Mouse (Mus musculus): Measurements from ENCODE around the gene Samd8.

Gene Samd8

DNA sequence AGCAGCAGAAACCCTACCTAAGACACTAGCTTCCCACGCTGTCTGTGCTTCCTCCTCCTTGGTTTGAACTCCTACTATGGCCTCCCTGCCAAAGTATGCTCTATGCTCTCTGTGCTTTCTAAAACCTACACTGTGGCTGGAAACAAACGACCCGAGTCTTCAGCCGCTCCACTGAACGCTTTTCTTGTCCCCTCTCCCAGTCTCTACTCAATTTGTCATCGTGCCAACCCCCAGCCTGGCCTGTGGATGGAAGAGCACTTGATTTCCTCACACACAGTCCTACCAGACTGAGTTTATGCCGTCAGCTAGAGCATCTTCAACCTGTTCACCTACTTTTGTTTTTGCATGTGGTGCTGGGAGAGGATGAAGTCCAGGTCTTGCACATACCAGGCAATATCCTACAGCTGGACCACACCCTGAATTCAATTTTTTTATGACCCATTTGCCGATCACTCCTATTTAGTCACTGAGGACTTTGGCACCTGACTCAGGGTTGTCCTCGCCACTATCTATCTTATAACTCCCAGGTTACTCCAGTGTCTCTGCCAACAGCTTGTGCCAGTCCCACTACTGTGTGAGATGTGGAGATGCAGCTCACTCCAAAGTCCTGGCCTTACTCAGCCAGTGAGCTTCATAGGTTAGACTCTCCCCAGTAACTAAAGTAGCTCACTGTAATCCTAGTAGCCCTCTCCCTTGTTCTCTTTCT, 75.6 kb downstream of the Samd8 start:
- DNase-seq (ENCODE audit: low spot score in 2 of 2): peak; percentile 49 to 51

DNA sequence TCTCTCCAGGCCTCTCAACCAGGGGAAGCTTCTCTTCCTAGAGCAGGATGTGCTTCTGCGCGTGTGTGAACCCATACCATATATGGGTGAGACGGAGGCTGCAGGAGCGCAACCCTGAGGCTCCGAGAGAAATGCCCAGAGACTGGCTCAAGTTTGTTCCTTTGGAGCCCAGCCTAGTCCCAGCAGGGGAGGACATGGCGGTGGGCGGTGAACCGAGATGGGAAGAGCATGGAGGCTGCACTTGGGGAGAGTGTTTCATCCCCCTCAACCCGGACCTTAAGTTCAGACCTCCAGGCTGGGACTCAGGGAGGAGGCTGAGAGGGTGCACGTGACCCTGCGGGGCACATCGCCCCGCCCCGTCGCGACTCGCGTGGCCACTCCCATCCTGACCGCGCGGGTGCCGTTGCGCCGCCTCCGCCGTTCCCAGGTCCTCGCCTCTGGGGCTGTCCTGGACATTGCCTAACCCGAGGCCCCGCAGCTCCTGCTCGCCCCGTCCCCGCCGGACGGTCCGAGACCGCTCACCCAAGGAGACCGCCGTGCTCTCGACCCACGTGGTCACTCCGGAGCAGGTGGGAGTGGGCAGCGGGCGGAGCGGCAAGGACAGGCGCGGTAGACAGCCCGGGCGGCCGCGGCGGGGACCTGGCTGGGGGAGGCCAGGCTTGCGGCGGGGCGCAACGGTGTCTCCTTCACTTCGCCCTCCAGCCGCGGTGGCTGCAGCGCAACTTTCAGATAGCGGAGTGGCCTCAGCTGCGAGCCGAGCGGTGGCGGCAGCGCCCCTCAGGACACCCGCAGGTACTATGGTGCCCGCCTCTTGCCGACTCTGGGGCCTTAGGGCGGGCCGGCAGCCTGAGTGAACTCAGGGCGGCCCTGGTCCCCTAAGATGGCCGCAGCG, 80.8 kb downstream of the Samd8 start:
- DNase-seq (ENCODE audit: low spot score in 2 of 2): peak; percentile 97

DNA sequence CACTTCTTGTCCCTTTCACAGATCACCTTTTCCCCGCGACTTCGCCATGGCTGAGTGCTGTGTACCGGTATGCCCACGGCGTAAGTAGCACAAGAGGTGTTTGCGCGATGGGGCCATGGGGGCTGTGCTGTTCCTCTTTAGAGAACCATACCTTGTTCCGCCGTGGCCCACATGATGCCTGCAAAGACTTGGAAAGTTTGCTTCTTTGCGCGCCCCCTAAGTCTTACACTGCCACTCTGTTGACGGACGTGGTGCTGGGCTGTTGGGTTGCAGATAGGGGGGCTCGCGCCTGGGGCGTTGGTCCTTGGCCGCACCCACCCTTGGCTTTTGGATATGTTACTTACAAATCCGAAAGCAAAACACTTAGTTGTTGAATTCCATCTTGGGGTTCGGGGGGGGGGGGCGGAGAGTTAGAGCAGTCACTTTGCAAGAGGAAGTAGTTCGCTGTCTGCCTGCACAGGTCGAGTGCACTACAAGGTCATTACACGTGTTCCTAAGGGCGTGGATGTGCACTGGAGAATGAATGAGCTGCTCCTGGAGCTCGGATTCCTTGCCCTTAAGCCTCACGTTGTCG, 81.6 kb downstream of the Samd8 start:
- DNase-seq (ENCODE audit: low spot score in 2 of 2): peak in 1 of 2 experiments; percentile 36

DNA sequence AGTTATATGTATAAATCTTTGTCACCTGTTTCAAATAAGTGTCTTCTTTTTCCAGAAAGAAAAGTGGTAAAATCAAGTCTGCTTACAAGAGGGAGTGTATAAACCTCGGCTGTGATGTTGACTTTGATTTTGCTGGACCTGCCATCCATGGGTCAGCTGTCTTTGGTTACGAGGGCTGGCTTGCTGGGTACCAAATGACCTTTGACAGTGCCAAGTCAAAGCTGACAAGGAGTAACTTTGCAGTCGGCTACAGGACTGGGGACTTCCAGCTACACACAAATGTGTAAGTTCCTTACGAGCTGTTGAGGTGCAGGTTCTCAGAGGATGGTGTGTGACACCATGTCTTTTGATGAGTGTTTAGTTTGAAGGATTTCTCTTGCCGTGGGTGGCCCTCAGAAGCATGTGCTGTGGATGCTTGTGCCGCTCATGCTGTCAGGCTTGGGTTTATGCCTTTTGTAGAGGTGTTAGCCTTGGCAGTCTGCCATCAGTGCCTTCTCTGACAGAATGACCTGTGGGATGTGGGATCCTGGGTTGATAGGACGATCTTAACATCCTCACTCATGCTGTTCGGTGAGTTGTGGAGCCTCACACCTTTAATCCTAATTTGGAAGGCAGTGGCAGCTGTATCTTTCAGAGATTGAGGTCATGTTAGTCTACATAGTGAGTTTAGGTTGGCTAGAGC, 88.1 kb downstream of the Samd8 start:
- DNase-seq (ENCODE audit: low spot score in 2 of 2): no peak

DNA sequence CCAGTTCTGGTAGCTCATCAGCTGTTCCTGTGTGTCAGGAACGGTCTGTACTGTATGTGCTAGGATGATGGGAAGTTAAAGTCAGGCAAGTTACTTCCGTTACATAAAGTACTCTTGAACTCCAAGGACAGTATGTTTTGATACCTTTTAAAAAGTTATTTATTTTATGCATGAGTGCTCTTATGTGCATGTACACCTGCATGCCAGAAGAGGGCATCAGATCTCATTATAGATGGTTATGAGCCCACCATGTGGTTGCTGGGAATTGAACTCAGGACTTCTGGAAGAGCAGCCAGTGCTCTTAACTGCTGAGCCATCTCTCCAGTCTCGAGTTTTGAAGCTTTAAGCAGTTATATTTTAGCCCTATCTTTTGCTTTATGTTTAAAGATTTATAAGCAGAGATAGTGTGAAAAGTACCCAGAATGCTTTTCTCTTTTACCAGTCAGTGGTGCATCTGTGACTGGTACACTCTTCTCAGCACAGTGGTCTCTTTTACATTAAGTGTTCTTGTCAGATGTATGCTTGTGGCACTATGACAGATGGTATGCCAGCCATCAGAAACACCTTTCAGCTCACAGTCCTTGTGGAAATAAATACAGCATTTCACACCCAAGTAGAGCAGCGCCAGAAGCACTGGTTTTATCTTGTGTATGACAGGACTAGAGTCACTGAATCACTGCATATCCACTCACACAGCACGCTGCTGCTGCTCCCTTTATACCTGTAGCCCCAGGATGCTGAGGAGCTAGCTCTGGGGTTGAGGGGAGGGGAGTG, 91.7 kb downstream of the Samd8 start:
- peak in 1 of 2 experiments; percentile 62 for DNase-seq (ENCODE audit: low spot score in 2 of 2)

DNA sequence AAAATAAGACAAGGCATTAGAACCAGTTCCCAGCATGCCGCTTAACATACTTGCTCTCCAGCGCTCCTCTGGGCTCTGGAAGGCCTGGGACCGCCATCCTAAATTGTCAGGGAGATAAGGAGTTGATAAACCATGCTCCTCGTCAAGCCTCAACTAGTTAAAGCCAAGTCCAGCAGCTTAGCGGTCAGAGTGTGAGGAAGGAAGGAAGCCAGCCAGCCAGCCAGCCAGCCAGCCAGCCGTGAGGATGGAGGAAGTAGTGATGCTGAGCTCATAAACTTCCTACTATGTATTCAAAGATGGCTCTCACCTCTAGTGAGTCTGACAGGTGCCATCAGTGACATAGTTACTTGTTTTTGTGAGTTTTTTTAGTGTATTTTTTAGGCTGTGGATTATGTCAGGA, 92.9 kb downstream of the Samd8 start:
- no peak for DNase-seq (ENCODE audit: low spot score in 2 of 2)

DNA sequence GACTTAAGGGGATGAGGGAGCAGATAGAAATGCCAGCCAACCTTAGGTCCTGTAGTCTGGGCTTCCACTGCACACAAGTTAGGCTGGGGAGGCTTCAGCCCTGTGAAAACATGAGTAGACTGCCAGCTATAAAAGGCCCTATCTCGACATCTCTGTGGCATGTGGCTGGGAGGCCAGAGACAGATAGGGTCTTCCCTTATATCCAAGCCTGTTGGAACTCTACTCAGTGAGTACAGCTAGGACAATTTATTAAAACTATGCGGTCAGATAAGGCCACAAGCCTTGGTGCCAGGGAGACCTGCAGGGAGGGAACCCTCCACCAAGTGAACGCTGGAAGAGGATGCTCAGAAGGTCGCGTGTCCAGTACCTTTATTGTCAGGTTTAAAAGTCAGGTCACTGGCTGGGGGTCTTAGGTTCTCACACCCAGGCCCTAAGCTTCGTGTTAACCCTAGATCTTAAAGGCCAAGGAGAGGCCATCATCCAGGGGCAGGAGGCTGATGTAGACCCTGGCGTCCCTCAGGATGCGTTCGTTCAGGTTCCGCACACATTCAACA, 96.6 kb downstream of the Samd8 start:
- no peak for DNase-seq (ENCODE audit: low spot score in 2 of 2)

DNA sequence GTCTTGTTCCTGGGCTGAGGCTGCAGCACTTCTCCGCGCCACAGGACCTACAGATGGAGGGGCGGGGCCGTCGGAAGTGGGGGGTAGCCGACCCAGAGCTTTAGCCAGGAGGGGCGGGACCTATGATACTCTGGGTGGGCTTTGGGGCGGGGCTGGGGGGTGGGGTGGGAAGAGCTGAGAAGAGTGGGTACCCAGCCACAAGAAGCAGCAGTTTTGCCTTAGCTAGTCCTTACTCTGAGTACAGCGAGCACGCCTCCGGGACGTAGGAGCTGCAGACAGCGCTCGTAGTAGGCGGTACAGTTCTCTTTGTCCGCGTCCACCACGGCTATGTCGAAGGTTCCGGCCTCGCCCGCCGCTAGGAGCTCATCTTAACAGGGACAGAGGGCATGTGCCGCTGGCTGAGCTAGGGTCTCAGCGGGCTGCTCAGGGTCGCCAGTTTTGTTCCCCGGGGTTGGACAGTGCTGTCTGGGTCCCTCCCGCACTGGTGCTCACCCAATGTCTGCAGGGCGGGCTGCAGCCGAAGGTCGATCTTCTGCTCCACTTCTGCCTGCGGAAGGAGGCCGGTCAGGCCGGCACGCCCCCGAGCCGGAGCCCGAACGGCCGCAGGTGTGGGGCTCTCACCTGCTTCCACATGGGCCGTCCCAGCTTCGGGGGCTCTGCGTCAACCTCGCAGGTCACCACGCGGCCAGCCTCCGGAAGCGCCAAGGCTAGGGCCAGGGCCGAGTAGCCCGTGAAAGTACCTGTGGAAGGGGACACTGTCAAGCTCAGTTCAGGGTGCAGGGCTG, 97.2 kb downstream of the Samd8 start:
- DNase-seq (ENCODE audit: low spot score in 2 of 2): peak; percentile 64 to 71
